Mouse (Mus musculus) c-Kit-positive CD71-negative TER-119-negative erythroid progenitor cells, embryonic 14.5 days (primary cell): ENCODE data around the gene Epas1.

ENCODE experiments used
- DNase-seq: peaks from one replicate; pipeline ENCODE4 v3.0.0-alpha.2; 2013; ENCODE audit warnings: low read depth

The Epas1 gene

DNA sequence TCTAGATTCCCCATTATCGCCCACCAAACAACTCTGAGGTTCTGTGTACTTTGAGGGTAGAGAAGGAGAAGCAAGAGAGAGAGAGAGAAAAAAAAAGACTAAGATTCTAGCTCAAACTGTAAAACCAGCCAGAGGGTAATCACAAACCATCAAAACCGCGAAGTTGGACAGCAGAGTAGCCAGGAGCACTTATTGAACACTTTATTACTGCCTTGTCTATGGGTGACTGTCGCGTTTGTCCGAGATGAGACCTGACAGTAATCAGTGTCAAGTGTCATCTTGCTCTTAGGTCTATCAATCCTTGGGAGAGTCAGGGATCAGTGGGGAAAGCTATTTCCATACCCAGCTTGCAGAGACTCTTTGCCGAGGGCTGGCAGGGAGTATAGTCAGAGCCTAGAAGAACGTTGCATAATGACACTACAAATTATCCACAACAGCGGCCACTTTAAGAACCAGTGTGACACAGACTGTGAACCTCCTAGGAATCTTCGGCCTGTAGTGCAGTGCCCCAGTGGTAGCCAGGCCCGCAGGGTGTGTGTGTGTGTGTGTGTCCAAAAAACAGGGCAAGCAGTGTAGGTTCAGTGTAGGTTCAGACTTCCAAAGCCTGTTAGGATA lies 2.2 kb downstream of the Epas1 start:
- no peak for DNase-seq

GRCm38 (mm10) chr17:86757621-86758020 lies 4.1 kb downstream of the Epas1 start:
- DNase-seq, result no peak

- no peak for DNase-seq
These were observed 8.4 kb downstream of the Epas1 start for GRCm38 (mm10) chr17:86761859-86762258.

DNA sequence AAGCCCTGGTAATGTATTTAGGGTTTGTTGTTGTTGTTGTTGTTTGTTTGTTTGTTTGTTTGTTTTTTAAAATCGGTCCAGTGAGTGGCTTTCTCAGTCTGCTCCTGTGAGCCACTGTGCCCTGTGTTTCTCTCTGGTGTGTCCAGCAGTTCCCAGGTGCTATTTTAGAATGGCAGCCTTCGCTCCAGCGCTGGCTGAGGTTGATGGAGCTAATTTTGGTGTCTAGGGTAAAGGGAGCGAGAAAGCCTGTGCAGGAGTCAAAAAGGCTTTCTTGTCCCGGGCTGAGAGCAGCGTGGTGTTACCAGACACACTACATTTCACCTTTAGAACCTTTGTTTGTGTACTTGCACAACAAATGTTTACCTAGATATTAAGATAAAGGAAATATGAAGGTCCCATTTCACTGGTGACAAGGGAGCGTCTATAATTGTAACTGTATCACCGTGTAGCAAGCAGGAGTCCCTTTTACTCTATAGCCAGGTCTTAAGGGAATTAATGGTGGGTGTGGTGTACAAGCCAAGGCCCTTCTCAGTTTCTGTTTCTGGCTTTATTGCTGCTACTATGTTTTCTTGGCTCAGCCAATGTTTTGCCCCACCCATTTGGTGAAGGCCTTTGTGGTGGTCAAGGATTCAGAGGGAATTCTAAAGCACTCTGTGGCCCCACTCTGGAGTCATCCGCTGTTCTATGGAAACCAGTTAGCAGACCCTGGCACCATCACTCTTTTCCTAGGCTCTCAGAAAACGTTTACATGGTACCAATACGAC lies 9.2 kb downstream of the Epas1 start:
- no peak for DNase-seq

GRCm38 (mm10) chr17:86765762-86766404 lies 12.4 kb downstream of the Epas1 start:
- DNase-seq, result no peak

GRCm38 (mm10) chr17:86766412-86766811 lies 12.9 kb downstream of the Epas1 start:
- no peak for DNase-seq

DNA sequence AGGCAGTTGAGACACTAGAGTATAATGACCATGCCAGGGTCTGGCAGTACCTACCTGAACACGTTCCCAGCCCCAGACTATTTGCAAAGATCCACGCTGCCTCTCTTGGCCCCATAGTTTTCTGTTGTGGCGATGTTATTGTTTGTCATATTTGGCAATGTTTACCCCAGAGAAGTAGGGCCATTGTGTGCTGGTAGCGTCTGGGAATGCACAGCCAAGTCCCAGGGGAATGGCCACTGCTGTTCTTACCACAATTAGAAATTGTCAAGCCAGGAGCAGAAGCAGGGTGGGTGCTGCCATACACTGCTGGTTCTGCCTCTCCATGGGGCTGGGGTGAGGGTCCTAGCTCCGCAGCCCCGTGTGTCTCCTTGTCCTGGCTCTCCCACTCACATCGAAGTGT lies 15.1 kb downstream of the Epas1 start:
- DNase-seq, result no peak

- no peak for DNase-seq
These were observed 16.1 kb downstream of the Epas1 start for GRCm38 (mm10) chr17:86769330-86770211.

DNA sequence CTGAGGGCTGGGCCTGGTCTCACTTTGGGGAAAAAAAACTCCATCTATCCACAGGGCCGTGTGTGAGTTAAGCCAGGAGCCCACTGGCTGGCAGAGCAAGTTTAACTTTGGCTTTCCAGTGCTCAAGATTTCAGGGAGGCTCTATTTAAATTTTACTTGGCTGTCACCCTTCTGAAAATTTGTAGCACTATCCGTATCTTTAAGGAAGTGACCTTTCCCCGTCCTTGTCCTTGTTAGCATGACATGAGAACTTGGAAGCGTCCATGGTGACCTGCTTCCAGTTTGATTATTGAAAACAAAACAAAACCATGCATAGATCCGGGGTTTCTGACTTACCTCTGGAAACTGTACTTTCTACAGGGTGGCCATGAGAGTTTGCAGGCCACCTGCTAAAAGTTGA lies 17.3 kb downstream of the Epas1 start:
- DNase-seq, result no peak

DNA sequence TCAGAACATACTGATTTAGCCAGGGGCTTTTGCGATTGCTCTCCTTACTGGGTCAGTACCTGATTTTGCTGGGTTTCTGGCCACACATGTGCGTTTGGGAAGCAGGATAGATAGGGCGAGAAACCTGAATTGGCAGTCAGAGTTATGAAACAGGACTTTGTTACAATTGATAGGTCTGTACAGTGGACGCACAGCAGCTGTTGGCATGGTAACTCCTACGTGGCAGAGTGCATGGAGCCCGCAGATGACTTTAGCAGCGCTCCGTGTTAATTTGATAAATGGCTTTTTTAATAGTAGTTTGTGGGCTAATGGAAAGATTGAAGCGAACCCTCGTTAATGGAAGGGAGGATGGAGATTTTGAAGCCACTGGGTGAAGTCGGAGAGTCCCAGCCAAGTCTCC lies 18.5 kb downstream of the Epas1 start:
- no peak for DNase-seq

- no peak for DNase-seq
These were observed 19.6 kb downstream of the Epas1 start for GRCm38 (mm10) chr17:86772929-86773588.

DNA sequence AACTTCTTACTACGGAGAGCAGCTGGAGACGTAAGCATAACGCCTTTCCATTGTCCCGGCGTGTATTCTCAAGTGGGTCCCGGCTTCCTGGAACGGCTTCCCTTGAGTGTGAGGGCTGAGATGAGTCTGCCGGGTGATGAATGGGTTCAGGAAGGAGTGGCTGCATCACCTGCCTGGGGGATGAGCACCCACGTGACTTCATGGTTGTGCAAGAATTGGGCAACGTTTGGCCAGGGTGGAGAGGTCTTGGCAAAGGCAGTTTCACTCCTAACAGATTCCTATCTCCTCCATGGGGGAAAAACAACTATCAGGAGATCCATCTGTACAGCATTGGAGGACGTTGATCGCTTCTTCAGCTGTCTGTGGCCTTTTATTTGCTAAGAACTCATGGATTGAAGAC lies 23.0 kb downstream of the Epas1 start:
- no peak for DNase-seq

- DNase-seq, result no peak
These were observed 24.6 kb downstream of the Epas1 start for GRCm38 (mm10) chr17:86778147-86778546.

- DNase-seq, result no peak
These were observed 26.0 kb downstream of the Epas1 start for GRCm38 (mm10) chr17:86779191-86780130.

DNA sequence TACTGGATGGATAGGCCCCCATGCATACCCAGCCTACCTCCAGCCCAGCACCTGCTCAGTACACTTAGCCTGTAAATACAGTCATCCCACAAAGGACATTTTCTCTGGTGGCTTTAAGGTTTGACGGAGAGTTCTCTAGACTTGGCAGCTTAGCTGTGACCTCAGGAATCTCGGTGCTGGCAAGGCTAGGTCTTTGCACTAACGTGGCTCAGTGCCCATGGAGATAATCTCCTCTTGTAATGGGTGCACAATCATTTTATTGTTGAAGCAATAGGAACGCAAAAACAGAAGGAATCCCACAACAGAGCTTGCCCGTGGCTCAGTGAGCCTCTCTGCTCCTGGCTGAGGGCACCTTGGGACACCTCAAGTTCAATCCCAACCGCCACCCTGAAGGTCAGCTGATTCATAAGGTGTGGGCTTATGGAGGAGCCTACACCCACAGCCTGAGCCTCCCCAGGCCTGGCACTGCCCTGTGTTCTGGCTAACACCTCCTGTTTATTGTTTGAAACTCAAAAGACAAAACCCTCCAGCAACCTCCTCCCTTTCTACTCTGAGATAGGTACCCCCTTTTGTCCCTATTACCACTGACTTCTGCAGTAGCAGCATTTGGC lies 27.3 kb downstream of the Epas1 start:
- no peak for DNase-seq

DNA sequence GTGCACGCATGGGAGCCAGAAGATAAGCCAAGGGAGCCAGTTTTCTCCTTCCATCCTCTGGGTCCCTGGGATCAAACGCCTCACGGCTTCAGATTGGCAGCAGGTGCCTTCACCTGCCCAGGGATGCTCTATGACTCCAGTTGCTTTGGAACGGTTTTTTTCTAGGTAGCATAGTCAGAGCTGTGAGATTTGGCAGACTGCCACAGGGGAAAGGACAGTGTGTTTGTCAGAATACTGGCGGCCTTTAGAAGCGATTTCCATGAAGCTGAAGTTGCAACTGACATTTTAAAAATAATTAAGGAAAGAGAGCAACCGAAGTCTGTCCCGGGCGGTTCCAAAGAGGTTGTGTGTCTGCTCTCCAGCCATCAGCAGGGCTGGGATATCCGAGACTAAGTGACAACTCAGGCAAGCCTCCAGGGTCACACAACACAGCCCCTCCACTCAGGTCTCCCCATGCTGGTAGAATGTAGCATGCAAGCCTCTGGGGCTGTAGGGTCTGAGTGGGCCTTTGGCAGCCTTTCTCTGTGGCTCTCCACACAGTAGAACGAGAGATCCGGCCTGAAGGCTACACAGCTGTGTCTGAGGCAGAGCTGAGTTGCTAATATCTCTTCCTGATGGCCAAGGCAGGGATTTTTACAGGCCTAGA lies 28.4 kb downstream of the Epas1 start:
- no peak for DNase-seq

DNA sequence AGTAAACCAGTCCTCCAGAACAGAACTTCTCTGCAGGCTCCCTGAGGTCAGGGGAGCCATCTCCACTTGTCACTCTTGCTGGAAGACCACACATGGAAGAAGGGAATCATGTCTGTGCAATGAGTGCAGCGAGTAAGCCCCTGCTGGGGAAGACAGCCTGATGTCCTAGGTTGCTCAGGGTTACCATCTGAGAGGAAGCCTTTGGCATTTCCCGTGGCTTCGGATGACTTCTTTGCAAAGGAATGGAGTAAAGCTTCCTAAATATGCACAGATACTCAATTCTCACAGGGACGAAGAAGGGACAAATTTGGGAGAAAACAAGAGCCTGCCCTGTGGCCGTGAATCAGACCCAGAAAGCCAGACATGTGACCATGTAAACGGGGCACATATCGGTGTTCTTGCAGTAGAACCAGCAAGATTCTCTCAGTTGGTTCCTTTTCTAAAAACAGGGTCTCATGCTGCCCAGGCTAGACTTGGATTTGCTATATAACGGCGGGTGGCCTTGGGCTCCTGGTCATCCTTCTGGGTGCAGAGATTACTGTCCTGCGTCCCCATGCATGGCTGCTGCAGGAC lies 31.0 kb downstream of the Epas1 start:
- DNase-seq, result no peak

- DNase-seq, result no peak
These were observed 32.1 kb downstream of the Epas1 start for GRCm38 (mm10) chr17:86785612-86786011.

- DNase-seq, result no peak
These were observed 33.0 kb downstream of the Epas1 start for GRCm38 (mm10) chr17:86786496-86786895.
